Mouse (Mus musculus): Measurements from ENCODE around the gene Pbrm1. TPM values are rescaled to one million over a fixed set of nuclear protein-coding genes. Genes with fewer than 3 reads are reported as not detected.

Gene Pbrm1
- total RNA-seq, 2 experiments from 2014 or later = 58.7 to 70.8 TPM

DNA sequence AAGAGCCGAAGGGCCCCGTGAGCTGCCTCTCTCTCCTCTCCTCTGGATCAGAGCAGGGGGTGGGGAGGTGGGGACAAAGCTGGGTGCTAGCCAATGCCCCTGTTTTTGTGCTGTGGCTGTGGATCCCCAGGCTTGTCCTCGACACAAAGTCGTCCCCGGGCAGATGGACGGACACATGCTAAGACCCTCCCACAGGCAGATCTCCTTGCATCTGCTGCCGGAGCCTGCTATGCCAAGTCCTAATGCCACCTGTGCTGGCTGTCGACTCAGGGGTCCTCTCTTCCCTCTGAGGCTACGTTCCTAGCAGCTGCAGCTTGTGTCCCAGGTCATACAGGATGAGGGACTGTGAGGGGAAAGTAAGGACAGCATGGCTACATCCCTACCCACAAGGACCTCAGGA, 147.9 kb downstream of the Pbrm1 start:
- no peak for DNase-seq

DNA sequence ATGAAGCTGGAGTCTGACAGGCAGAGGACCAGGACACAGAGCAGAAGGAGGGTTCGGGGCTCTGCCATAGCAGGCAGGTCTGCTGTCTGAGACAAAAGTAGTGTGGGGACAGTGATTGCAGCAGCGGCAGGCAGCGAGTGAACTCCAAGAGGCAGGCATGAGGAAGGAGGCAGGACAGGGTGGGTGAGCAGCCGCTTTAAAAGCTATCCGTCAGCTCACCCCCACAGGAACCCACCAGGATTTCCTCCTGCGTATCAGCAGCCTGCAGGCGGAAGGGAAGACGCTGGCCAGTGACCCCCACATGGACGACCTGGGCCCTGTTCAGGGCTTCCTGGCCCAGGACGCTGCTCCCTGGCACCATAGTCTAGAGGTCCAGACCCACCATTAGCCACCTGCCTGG, 149.5 kb downstream of the Pbrm1 start, which contains the start of gene Stab1:
Gene Stab1, minus strand, starts transcription at position 217 of the 400 bp plus-strand sequence.
- no peak for DNase-seq

DNA sequence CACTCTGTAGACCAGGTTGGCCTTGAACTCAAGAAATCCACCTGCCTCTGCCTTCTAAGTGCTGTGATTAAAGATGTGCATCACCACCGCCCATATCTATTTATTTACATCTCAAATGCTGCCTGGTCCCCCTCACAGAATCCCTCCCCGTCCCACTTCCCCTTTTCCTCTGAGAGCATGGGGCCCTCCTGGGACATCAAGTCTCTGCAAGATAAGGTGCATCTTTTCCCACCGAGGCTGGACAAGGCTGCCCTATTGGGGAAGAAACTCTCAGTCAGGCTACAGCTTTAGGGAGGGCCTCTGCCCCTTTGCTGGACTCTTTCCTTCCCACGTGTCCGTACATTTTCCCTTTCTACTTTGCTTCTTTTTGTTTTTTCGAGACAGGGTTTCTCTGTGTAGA, 150.6 kb downstream of the Pbrm1 start:
- no peak for DNase-seq

DNA sequence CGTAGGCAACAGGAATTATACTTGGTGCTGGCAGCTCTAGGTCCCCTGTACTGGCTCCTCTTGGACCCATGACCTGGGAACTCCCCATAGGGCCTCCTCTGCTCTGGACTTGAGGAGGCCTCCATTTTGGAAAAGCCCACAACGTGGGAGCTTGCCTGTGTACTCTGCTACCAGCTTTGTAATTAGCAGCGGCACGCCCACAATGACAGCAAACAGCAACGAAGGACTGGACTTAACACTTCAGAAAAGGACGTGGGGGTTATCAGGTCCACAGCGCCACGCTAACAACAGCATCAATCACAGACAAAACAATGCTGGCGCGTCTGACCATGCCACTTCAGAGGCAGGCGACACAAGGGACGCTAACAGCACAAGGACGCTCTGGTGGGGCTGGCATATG, 152.0 kb downstream of the Pbrm1 start:
- no peak for DNase-seq

Other genes with a start within 250 kb of the Pbrm1 start
- 10 to 100 TPM; 10.2 to 15.2 TPM for gene Tmem110, start 193.5 kb upstream of the Pbrm1 start, total RNA-seq (2021)
- gene Mustn1, start 139.9 kb upstream of the Pbrm1 start, total RNA-seq (2021) = 100 to 1,000 TPM in 1 of 2 experiments, 10 to 100 TPM in 1; 91.8 to 112 TPM
- gene Itih4, start 132.7 kb upstream of the Pbrm1 start, total RNA-seq (2021) = 1 to 10 TPM in 1 of 2 experiments, under 1 TPM in 1; 0.31 to 1.0 TPM
- gene Itih3, start 95.4 kb upstream of the Pbrm1 start, total RNA-seq (2021) = under 1 TPM; 0.28 to 0.93 TPM
- under 1 TPM in 1 of 2 experiments, not detected in 1; 0.34 TPM for gene Itih1, start 75.8 kb upstream of the Pbrm1 start, total RNA-seq (2021)
- gene Nek4, start 67.8 kb upstream of the Pbrm1 start, total RNA-seq (2021) = 1 to 10 TPM; 4.6 TPM
- 10 to 100 TPM; 18.0 to 27.4 TPM for gene Glt8d1, start 17.7 kb upstream of the Pbrm1 start, total RNA-seq (2021)
- gene Spcs1, start 17.5 kb upstream of the Pbrm1 start, total RNA-seq (2021) = 100 to 1,000 TPM; 155 to 161 TPM
- 10 to 100 TPM; 35.5 to 46.5 TPM for gene Gnl3, start within 50 bp of the Pbrm1 start, total RNA-seq (2021)
- gene Smim4, start 109.8 kb downstream of the Pbrm1 start, total RNA-seq (2021) = 10 to 100 TPM; 39.5 to 43.0 TPM
- 10 to 100 TPM; 14.2 to 14.5 TPM for gene Nt5dc2, start 111.9 kb downstream of the Pbrm1 start, total RNA-seq (2021)
- 10 to 100 TPM; 45.3 to 54.3 TPM for gene Stab1, start 149.5 kb downstream of the Pbrm1 start, total RNA-seq (2021)
- gene Tnnc1, start 189.2 kb downstream of the Pbrm1 start, total RNA-seq (2021) = 100 to 1,000 TPM; 197 to 292 TPM
- gene Nisch, start 197.8 kb downstream of the Pbrm1 start, total RNA-seq (2021) = 100 to 1,000 TPM; 133 to 183 TPM
- 1 to 10 TPM; 7.5 to 8.7 TPM for gene Sema3g, start 198.7 kb downstream of the Pbrm1 start, total RNA-seq (2021)
- gene Phf7, start 232.2 kb downstream of the Pbrm1 start, total RNA-seq (2021) = 1 to 10 TPM; 6.2 to 6.7 TPM
- gene Bap1, start 232.3 kb downstream of the Pbrm1 start, total RNA-seq (2021) = 10 to 100 TPM; 40.1 to 44.6 TPM

Data from gastrocnemius, postnatal 10 days (tissue).